8 mouse cellular contexts compared by ENCODE assay signal in genomic region chr11:69802648-69803105, GRCm38 (mm10). TPM values are rescaled to one million over a fixed set of nuclear protein-coding genes. Genes with fewer than 3 reads are reported as not detected.
DNase-seq lines count a peak whose midpoint lies in the region; ATAC-seq and TF ChIP-seq lines count a peak whose summit lies in the region.

No protein-coding gene starts in this region.

- peak overlapping the region; percentile 77 for H3K27ac ChIP-seq in embryonic facial prominence, embryonic 15.5 days (replicated peaks)
- H3K27ac ChIP-seq in heart, embryonic 13.5 days (replicated peaks), result no peak overlapping the region; the same call in 1 of the 2 replicates
- 0 out of 2 replicates have a peak overlapping the region, but pooled peaks have one; percentile 22 for H3K27ac ChIP-seq in kidney, embryonic 16.5 days (ENCODE audit: low read length)
- H3K27ac ChIP-seq in liver, embryonic 13.5 days, result no peak overlapping the region
- no peak overlapping the region for H3K27ac ChIP-seq in testis, adult 2 months (ENCODE audit: control insufficient read depth, insufficient read depth, low read depth, low read length)

- H3K27me3 ChIP-seq in embryonic facial prominence, embryonic 15.5 days, result peaks cover 26% of the 10 kb centered on the region
- H3K27me3 ChIP-seq in heart, embryonic 13.5 days (replicated peaks), result peaks cover 84% of the 10 kb centered on the region
- H3K27me3 ChIP-seq in kidney, embryonic 16.5 days (ENCODE audit: insufficient read depth, low read length), result peaks cover 23% of the 10 kb centered on the region
- peaks cover 100% of the 10 kb centered on the region for H3K27me3 ChIP-seq in liver, embryonic 13.5 days
- no peaks in the 10 kb centered on the region for H3K27me3 ChIP-seq in testis, adult 2 months (ENCODE audit: control insufficient read depth, insufficient read depth, low read length)

- no peak for TF ChIP-seq POLR2A in testis, adult 2 months (IDR thresholded peaks at IDR 0.05; ENCODE audit: control insufficient read depth, low read depth, low read length)

- no peak for TF ChIP-seq CTCF in testis, adult 2 months (IDR thresholded peaks at IDR 0.05; ENCODE audit: control insufficient read depth, insufficient read depth, insufficient replicate concordance, low read depth, low read length)

- WGBS in embryonic facial prominence, embryonic 15.5 days, result under 1% methylated on average over 31 of the region's 33 CpGs
- WGBS in heart, embryonic 13.5 days, result under 1% methylated on average over 33 of the region's 33 CpGs
- WGBS in kidney, embryonic 16.5 days, result under 1% methylated on average over 33 of the region's 33 CpGs
- under 1% methylated on average over 33 of the region's 33 CpGs for WGBS in liver, embryonic 13.5 days (ENCODE audit: insufficient replicate concordance)

- peak; percentile 64 for ATAC-seq in embryonic facial prominence, embryonic 15.5 days (ENCODE audit: insufficient number of reproducible peaks, low FRiP score, low TSS enrichment, low read depth)
- ATAC-seq in heart, embryonic 13.5 days (ENCODE audit: extremely low read depth, insufficient number of reproducible peaks, low FRiP score, low TSS enrichment), result no peak
- ATAC-seq in kidney, embryonic 16.5 days (ENCODE audit: low FRiP score, low TSS enrichment), result peak; percentile 13; the same call in 1 of the 2 replicates
- peak; percentile 35; the same call in 1 of the 2 replicates for ATAC-seq in liver, embryonic 13.5 days (ENCODE audit: low read depth)

- DNase-seq in A20 (ENCODE audit: low read depth, low spot score), result peak; percentile 91
- DNase-seq in adrenal gland, adult 18-20 months (ENCODE audit: low spot score in 2 of 2), result peak; percentile 87 to 89
- peak; percentile 54 for DNase-seq in liver, embryonic 13.5 days
- peak; percentile 77 for DNase-seq in neural tube, embryonic 10.5 days (ENCODE audit: extremely low spot score, low spot score)

- no peaks in the 10 kb centered on the region for H3K9me3 ChIP-seq in embryonic facial prominence, embryonic 15.5 days (replicated peaks)
- peaks cover 5% of the 10 kb centered on the region; the same call in 1 of the 2 replicates for H3K9me3 ChIP-seq in heart, embryonic 13.5 days
- H3K9me3 ChIP-seq in kidney, embryonic 16.5 days (ENCODE audit: low read length), result no peaks in the 10 kb centered on the region
- H3K9me3 ChIP-seq in liver, embryonic 13.5 days (replicated peaks), result no peaks in the 10 kb centered on the region

- H3K9ac ChIP-seq in embryonic facial prominence, embryonic 15.5 days, result peak overlapping the region; percentile 54
- H3K9ac ChIP-seq in heart, embryonic 13.5 days, result peak overlapping the region; percentile 87
- peak overlapping the region; percentile 78 for H3K9ac ChIP-seq in kidney, embryonic 16.5 days (replicated peaks; ENCODE audit: low read length)
- H3K9ac ChIP-seq in liver, embryonic 13.5 days, result peak overlapping the region; percentile 54

- H3K36me3 ChIP-seq in embryonic facial prominence, embryonic 15.5 days, result no peaks in the 10 kb centered on the region
- H3K36me3 ChIP-seq in heart, embryonic 13.5 days, result no peaks in the 10 kb centered on the region
- H3K36me3 ChIP-seq in kidney, embryonic 16.5 days (ENCODE audit: insufficient read depth, low read length), result no peaks in the 10 kb centered on the region
- H3K36me3 ChIP-seq in liver, embryonic 13.5 days, result no peaks in the 10 kb centered on the region
- no peaks in the 10 kb centered on the region for H3K36me3 ChIP-seq in testis, adult 2 months (ENCODE audit: control insufficient read depth, insufficient read depth, low read length)

- peak overlapping the region; percentile 97 for H3K4me2 ChIP-seq in embryonic facial prominence, embryonic 15.5 days (replicated peaks)
- peak overlapping the region; percentile 82 for H3K4me2 ChIP-seq in heart, embryonic 13.5 days
- H3K4me2 ChIP-seq in kidney, embryonic 16.5 days (replicated peaks; ENCODE audit: low read depth, low read length), result peak overlapping the region; percentile 98
- peak overlapping the region; percentile 77 for H3K4me2 ChIP-seq in liver, embryonic 13.5 days

- H3K4me1 ChIP-seq in embryonic facial prominence, embryonic 15.5 days, result peaks cover 62% of the 10 kb centered on the region
- H3K4me1 ChIP-seq in heart, embryonic 13.5 days, result peaks cover 66% of the 10 kb centered on the region
- H3K4me1 ChIP-seq in kidney, embryonic 16.5 days (ENCODE audit: insufficient read depth, low read length), result peaks cover 59% of the 10 kb centered on the region
- peaks cover 60% of the 10 kb centered on the region for H3K4me1 ChIP-seq in liver, embryonic 13.5 days (replicated peaks)
- peaks cover 46% of the 10 kb centered on the region for H3K4me1 ChIP-seq in testis, adult 2 months (ENCODE audit: control insufficient read depth, insufficient read depth, low read length)

- H3K4me3 ChIP-seq in embryonic facial prominence, embryonic 15.5 days (replicated peaks), result peak overlapping the region; percentile 63
- H3K4me3 ChIP-seq in heart, embryonic 13.5 days, result peak overlapping the region; percentile 67
- peak overlapping the region; percentile 66 for H3K4me3 ChIP-seq in kidney, embryonic 16.5 days (ENCODE audit: low read length)
- H3K4me3 ChIP-seq in liver, embryonic 13.5 days (replicated peaks), result peak overlapping the region; percentile 57
- H3K4me3 ChIP-seq in testis, adult 2 months (ENCODE audit: control insufficient read depth, low read depth, low read length), result peak overlapping the region; percentile 86

RNA-seq across cellular contexts. Expression of gene Fgf11, which starts 1.0 kb away (rescaled TPM):
- 10 to 100 TPM in 1 of 2 experiments, 1 to 10 TPM in 1; 3.0 to 13.0 TPM for total RNA-seq in adrenal gland, adult 18-20 months (2021)
- 4.1 and 4.4 TPM in 2 replicates for polyA plus RNA-seq in embryonic facial prominence, embryonic 15.5 days (2015; fragmentation: Nextera tagmentation; extraction: Ambion mirVana)
- 2.0 and 2.3 TPM in 2 replicates for polyA plus RNA-seq in heart, embryonic 13.5 days (2015; fragmentation: Nextera tagmentation; extraction: Ambion mirVana)
- 2.6 and 3.0 TPM in 2 replicates for polyA plus RNA-seq in kidney, embryonic 16.5 days (2015; fragmentation: Nextera tagmentation; extraction: Ambion mirVana)
- polyA plus RNA-seq in liver, embryonic 13.5 days (2015; fragmentation: Nextera tagmentation; extraction: Ambion mirVana), result 0.07 and 0.20 TPM in 2 replicates
- polyA plus RNA-seq in testis, adult 2 months (2012; rRNA removed), result 2.7 and 3.2 TPM in 2 replicates

RNA-seq across cellular contexts. Expression of gene Tmem102, which starts 2.7 kb away (rescaled TPM):
- total RNA-seq in adrenal gland, adult 18-20 months (2021), result under 1 TPM; 0.36 to 0.51 TPM
- polyA plus RNA-seq in embryonic facial prominence, embryonic 15.5 days (2015; fragmentation: Nextera tagmentation; extraction: Ambion mirVana), result 7.5 and 10.0 TPM in 2 replicates
- 1.8 and 1.9 TPM in 2 replicates for polyA plus RNA-seq in heart, embryonic 13.5 days (2015; fragmentation: Nextera tagmentation; extraction: Ambion mirVana)
- 9.0 and 10.2 TPM in 2 replicates for polyA plus RNA-seq in kidney, embryonic 16.5 days (2015; fragmentation: Nextera tagmentation; extraction: Ambion mirVana)
- polyA plus RNA-seq in liver, embryonic 13.5 days (2015; fragmentation: Nextera tagmentation; extraction: Ambion mirVana), result 0.46 and 0.50 TPM in 2 replicates
- 0.52 and 0.79 TPM in 2 replicates for polyA plus RNA-seq in testis, adult 2 months (2012; rRNA removed)

RNA-seq across cellular contexts. Expression of gene Chrnb1, which starts 6.9 kb away (rescaled TPM):
- 1 to 10 TPM; 1.3 to 3.9 TPM for total RNA-seq in adrenal gland, adult 18-20 months (2021)
- 29.3 and 38.6 TPM in 2 replicates for polyA plus RNA-seq in embryonic facial prominence, embryonic 15.5 days (2015; fragmentation: Nextera tagmentation; extraction: Ambion mirVana)
- polyA plus RNA-seq in heart, embryonic 13.5 days (2015; fragmentation: Nextera tagmentation; extraction: Ambion mirVana), result 6.8 and 7.9 TPM in 2 replicates
- polyA plus RNA-seq in kidney, embryonic 16.5 days (2015; fragmentation: Nextera tagmentation; extraction: Ambion mirVana), result 12.9 and 13.8 TPM in 2 replicates
- polyA plus RNA-seq in liver, embryonic 13.5 days (2015; fragmentation: Nextera tagmentation; extraction: Ambion mirVana), result 0.43 and 0.59 TPM in 2 replicates
- 0.79 and 1.2 TPM in 2 replicates for polyA plus RNA-seq in testis, adult 2 months (2012; rRNA removed)

RNA-seq across cellular contexts. Expression of gene Gm39566, which starts 12.4 kb away (rescaled TPM):
- total RNA-seq in adrenal gland, adult 18-20 months (2021), result not detected
- polyA plus RNA-seq in embryonic facial prominence, embryonic 15.5 days (2015; fragmentation: Nextera tagmentation; extraction: Ambion mirVana), result not detected in 2 replicates
- polyA plus RNA-seq in heart, embryonic 13.5 days (2015; fragmentation: Nextera tagmentation; extraction: Ambion mirVana), result not detected in 2 replicates
- not detected in 2 replicates for polyA plus RNA-seq in kidney, embryonic 16.5 days (2015; fragmentation: Nextera tagmentation; extraction: Ambion mirVana)
- polyA plus RNA-seq in liver, embryonic 13.5 days (2015; fragmentation: Nextera tagmentation; extraction: Ambion mirVana), result not detected in 2 replicates
- polyA plus RNA-seq in testis, adult 2 months (2012; rRNA removed), result 136 and 193 TPM in 2 replicates

RNA-seq across cellular contexts. Expression of gene Spem2, which starts 15.6 kb away (rescaled TPM):
- not detected for total RNA-seq in adrenal gland, adult 18-20 months (2021)
- not detected in 2 replicates for polyA plus RNA-seq in embryonic facial prominence, embryonic 15.5 days (2015; fragmentation: Nextera tagmentation; extraction: Ambion mirVana)
- not detected in 2 replicates for polyA plus RNA-seq in heart, embryonic 13.5 days (2015; fragmentation: Nextera tagmentation; extraction: Ambion mirVana)
- not detected in 2 replicates for polyA plus RNA-seq in kidney, embryonic 16.5 days (2015; fragmentation: Nextera tagmentation; extraction: Ambion mirVana)
- not detected in 2 replicates for polyA plus RNA-seq in liver, embryonic 13.5 days (2015; fragmentation: Nextera tagmentation; extraction: Ambion mirVana)
- 758 and 858 TPM in 2 replicates for polyA plus RNA-seq in testis, adult 2 months (2012; rRNA removed)

Comparison
In these comparisons a context has a peak if more than half of its experiments do, and no peak if none do; other contexts are left out.
1. H3K27ac ChIP-seq: peak in embryonic facial prominence, embryonic 15.5 days (single experiment) and kidney, embryonic 16.5 days (single experiment); none in heart, embryonic 13.5 days (single experiment), liver, embryonic 13.5 days (single experiment) and testis, adult 2 months (single experiment).
2. Peak in every context shown above with its lines, with median percentiles within 50 percentile points of each other: DNase-seq, H3K4me2 ChIP-seq, H3K4me3 ChIP-seq and H3K9ac ChIP-seq.